Mouse (Mus musculus): ENCODE data around the gene Slc47a2.

GRCm38 (mm10) chr11:61278445-61279077 is 64.1 kb downstream of the Slc47a2 start:
- TF ChIP-seq POLR2A (IDR thresholded peaks at IDR 0.05; ENCODE audit: borderline replicate concordance, control insufficient read depth, low read depth, low read length) (no peak), CTCF (IDR thresholded peaks at IDR 0.05; ENCODE audit: control insufficient read depth, insufficient read depth, low read length) (no peak)
